Mouse (Mus musculus) spleen, adult 18-20 months (tissue): ENCODE results near the gene Dact1.
A peak's percentile ranks its signal among the peaks of the same experiment; 100 is the strongest.

Source experiments
- DNase-seq, 2 experiments: peaks; one replicate each; pipeline ENCODE4 v3.0.0; 2022; ENCODE audit warnings: mixed read lengths in 2 of 2

Gene Dact1

DNA sequence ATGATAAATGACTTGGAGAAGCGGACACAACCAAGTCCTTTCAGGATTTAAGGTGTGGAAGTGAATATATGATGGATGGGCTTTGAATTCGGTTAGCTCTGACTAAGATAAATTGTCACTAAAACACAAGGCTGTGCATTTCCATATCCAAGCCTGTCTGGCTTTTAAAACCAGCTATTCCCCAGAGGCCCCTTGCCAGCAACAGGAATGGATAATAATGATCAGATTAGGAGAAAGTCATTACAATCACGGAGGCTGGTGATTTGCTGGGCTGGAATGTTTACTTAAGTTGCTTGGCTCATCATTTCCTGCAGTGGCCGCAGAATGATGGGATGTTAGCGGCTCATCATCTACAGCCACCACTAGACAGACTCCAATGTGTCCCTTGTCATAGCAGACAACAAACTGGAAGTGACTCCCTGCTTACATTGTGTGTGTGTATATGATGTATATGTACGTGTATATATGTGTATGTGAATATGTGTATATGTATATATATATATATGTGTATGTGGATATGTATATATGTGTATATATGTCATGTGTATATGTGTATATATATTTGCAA is 28.3 kb downstream of the Dact1 start:
- no peak for DNase-seq

GRCm38 (mm10) chr12:71339142-71339848 is 29.6 kb downstream of the Dact1 start:
- DNase-seq, result no peak

DNA sequence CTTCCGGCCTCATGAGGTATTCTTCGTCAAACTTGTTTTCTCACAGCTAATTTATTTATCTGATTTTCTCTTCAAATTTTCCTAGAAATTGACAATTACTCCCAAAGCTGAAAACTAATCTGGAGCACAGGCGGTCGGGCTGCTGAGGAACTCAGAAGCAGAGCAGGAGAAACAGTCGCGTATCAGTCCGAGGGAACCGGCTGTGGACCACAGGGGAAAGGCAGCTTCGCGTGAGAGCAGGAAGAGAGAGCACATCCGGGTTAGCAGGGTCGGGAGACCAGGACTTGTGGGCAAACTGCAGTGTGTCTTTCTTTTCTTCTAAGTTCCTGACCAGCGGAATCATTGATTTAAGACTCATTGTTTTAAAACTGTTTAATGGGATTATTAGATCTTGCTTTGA is 32.7 kb downstream of the Dact1 start:
- peak; percentile 11 to 43 for DNase-seq

GRCm38 (mm10) chr12:71345471-71345870 is 35.8 kb downstream of the Dact1 start:
- DNase-seq, result no peak

DNA sequence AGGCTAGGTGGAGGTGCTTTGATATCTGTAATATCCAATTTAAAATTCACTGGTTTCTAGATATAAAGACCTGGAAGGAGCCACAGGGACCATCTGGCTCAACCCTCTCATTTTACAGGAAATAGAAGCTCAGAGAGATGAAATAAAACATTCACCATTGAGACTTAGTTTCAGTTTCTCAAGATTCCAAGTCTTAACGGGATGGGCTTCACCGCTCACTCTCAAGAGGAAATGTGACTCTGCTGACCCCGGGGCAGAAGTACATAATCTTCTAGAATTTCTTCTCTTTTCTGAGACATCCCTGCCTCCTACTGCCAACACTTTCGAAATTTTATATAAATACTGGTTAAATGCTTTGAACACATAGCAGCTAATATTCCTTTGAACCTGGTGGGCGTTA is 36.4 kb downstream of the Dact1 start:
- DNase-seq, result no peak

- no peak for DNase-seq
Measured at GRCm38 (mm10) chr12:71348401-71348896, 38.8 kb downstream of the Dact1 start.

GRCm38 (mm10) chr12:71350077-71350476 is 40.4 kb downstream of the Dact1 start:
- DNase-seq, result no peak

GRCm38 (mm10) chr12:71354656-71355055 is 45.0 kb downstream of the Dact1 start:
- no peak for DNase-seq

DNA sequence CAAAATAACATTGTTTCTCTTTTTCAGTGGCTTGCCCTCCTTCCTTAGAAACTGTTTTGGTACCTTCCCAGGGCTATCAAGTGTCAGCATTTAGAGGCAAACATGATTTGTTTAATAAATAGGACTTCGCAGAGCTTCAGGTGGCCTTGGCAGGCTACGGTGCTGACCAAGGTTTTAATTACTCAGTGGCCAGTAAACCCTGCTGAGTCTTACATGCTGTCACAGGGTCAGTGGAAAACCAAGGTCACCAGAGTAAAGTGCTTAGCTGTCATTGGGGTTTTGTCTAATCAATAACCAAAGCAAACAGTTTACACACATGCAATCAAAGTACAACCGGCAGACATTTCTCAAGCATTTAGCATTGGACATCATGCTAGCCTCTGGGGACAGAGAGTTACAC is 45.4 kb downstream of the Dact1 start:
- no peak for DNase-seq

- no peak for DNase-seq
Measured at GRCm38 (mm10) chr12:71361616-71362015, 51.9 kb downstream of the Dact1 start.

- DNase-seq, result no peak
Measured at GRCm38 (mm10) chr12:71362425-71362824, 52.7 kb downstream of the Dact1 start.

DNA sequence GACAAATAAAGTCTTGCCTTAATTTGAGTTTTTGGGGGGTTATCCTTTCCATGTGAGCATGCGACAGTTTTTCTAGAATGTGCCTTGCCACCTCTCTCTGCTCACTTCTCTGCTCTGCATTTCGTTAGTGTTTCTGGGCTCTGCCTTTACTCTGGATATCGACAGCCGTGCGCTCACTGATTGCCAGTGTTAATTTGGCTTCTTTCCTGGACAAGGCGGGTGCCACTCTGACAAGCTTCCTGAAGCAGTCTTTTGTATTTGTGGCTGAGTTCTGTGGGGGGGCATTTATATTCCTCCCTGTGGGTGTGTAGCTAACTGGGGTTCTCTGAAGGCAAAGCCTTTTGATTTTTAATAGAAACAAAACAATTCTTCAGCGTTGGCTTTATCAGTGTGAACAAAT is 54.4 kb downstream of the Dact1 start:
- DNase-seq, result no peak

GRCm38 (mm10) chr12:71364531-71364930 is 54.8 kb downstream of the Dact1 start:
- DNase-seq, result no peak

DNA sequence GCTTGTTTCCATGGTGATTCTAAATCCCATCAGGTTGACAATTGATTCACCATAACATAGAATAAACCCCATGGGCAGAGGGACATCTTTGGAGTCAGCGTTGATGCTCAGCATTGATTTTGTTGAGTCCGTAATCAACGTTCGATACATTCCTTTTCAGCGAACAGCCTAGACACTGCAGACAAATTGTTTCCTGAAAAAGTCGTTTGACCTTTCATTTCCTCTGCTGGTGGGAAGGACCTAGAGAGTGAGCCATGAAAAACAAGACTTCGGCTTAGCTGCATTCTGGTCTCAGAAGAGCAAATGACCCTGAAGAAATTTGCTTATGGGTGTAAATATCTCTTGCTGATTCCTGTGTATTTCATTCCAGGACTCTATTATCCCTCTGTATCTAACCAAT is 55.5 kb downstream of the Dact1 start:
- DNase-seq, result no peak

GRCm38 (mm10) chr12:71366175-71366574 is 56.5 kb downstream of the Dact1 start:
- no peak for DNase-seq

- DNase-seq, result no peak
Measured at GRCm38 (mm10) chr12:71368631-71369030, 58.9 kb downstream of the Dact1 start.
